Mouse (Mus musculus) stomach, postnatal 0 days (tissue): ENCODE measurements around the gene Bex3. TPM values are rescaled to one million over a fixed set of nuclear protein-coding genes. Genes with fewer than 3 reads are reported as not detected.

Experiments used
- ATAC-seq: fragments of 200-750 bp; cut with Nextera tagmentation; 2 replicates; pipeline ENCODE4 v1.8.0; 2017; ENCODE audit not compliant: low FRiP score, low TSS enrichment
- DNase-seq: peaks from one replicate; pipeline ENCODE4 v3.0.0-alpha.2; 2016; ENCODE audit warnings: low spot score
- H3K27ac ChIP-seq: fragments of 300-500 bp; sonication (generic); replicated peaks from 2 replicates; pipeline ENCODE4 v1.5.1; 2014; ENCODE audit warnings: mild to moderate bottlenecking, control low read depth
- H3K27me3 ChIP-seq: fragments of 300-500 bp; sonication (generic); 2 replicates; pipeline ENCODE4 v1.6.1; 2014; ENCODE audit warnings: low read length; ENCODE audit not compliant: control insufficient read depth, insufficient read depth
- H3K36me3 ChIP-seq: fragments of 300-500 bp; sonication (generic); 2 replicates; pipeline ENCODE4 v1.6.1; 2014; ENCODE audit warnings: low read length, mixed read lengths; ENCODE audit not compliant: control insufficient read depth, insufficient read depth
- H3K4me1 ChIP-seq: fragments of 300-500 bp; sonication (generic); replicated peaks from 2 replicates; pipeline ENCODE4 v1.6.1; 2014; ENCODE audit warnings: antibody characterized with exemption; ENCODE audit not compliant: control insufficient read depth, insufficient read depth
- H3K4me2 ChIP-seq: fragments of 300-500 bp; sonication (generic); replicated peaks from 2 replicates; pipeline ENCODE4 v1.6.1; 2014; ENCODE audit warnings: low read depth, mild to moderate bottlenecking, control low read depth, moderate library complexity
- H3K4me3 ChIP-seq: fragments of 300-500 bp; sonication (generic); 2 replicates; pipeline ENCODE4 v1.5.1; 2014; ENCODE audit warnings: low read depth, low read length, control low read depth
- H3K9ac ChIP-seq: fragments of 300-500 bp; sonication (generic); 2 replicates; pipeline ENCODE4 v1.6.1; 2014; ENCODE audit warnings: mild to moderate bottlenecking, low read length, control low read depth, mixed read lengths
- H3K9me3 ChIP-seq: fragments of 300-500 bp; sonication (generic); 2 replicates; pipeline ENCODE4 v1.6.1; 2016; ENCODE audit warnings: low read length; ENCODE audit not compliant: control insufficient read depth
- CTCF ChIP-seq: IDR thresholded peaks from 2 replicates; pipeline ENCODE4 v1.5.1; 2016; ENCODE audit warnings: antibody characterized with exemption, low read depth, mild to moderate bottlenecking, moderate library complexity
- EP300 ChIP-seq: optimal IDR thresholded peaks from 2 replicates; pipeline ENCODE3; 2016; ENCODE audit warnings: antibody characterized with exemption
- WGBS: fragments of 180-500 bp; shearing (Covaris S2); extraction: QIAGEN DNeasy Blood & Tissue Kit; methylation state at CpG from one replicate; pipeline ENCODE4 v1.1.7; 2014; 5-methylcytosine and 5-hydroxymethylcytosine counted together
- polyA plus RNA-seq: library from polyadenylated mRNA; unstranded; fragments of >200 nt; fragmentation: Nextera tagmentation; extraction: Ambion mirVana; gene quantifications from 2 replicates; pipeline ENCODE4 v1.2.1, GENCODE M21; 2015

Bex3 gene
- polyA plus RNA-seq, 1 experiment from 2014 or later, result 185 TPM

- Histone ChIP-seq H3K27me3 (no peaks in the 10 kb centered on the region), H3K4me1 (no peaks in the 10 kb centered on the region), H3K9ac (no peak overlapping the region), H3K9me3 (no peaks in the 10 kb centered on the region), H3K27ac (no peak overlapping the region), H3K4me2 (no peak overlapping the region), H3K4me3 (no peak overlapping the region), H3K36me3 (no peaks in the 10 kb centered on the region)
- DNase-seq, result peak; percentile 26
- TF ChIP-seq CTCF (peak; percentile 68), EP300 (no peak)
- no peak for ATAC-seq
Observed at GRCm38 (mm10) chrX:136304295-136304694, 34.2 kb downstream of the Bex3 start.

- no peak for TF ChIP-seq EP300
- TF ChIP-seq CTCF, result no peak
- H3K4me2 ChIP-seq, result no peak overlapping the region
- DNase-seq (no peak), ATAC-seq (no peak)
- no peaks in the 10 kb centered on the region for H3K27me3 ChIP-seq
- no peak overlapping the region for H3K9ac ChIP-seq
- H3K4me3 ChIP-seq, result no peak overlapping the region
- H3K36me3 ChIP-seq, result no peaks in the 10 kb centered on the region
- no peaks in the 10 kb centered on the region for H3K9me3 ChIP-seq
- H3K27ac ChIP-seq, result no peak overlapping the region
- H3K4me1 ChIP-seq, result no peaks in the 10 kb centered on the region
- 41% methylated on average over 1 of the region's 1 CpGs for WGBS
Observed at GRCm38 (mm10) chrX:136306196-136306595, 36.1 kb downstream of the Bex3 start.

GRCm38 (mm10) chrX:136313303-136313702 lies 43.2 kb downstream of the Bex3 start:
- TF ChIP-seq CTCF, result no peak
- no peak for TF ChIP-seq EP300
- Histone ChIP-seq H3K4me2 (no peak overlapping the region), H3K9ac (no peak overlapping the region), H3K27ac (no peak overlapping the region), H3K9me3 (no peaks in the 10 kb centered on the region), H3K4me3 (no peak overlapping the region), H3K4me1 (no peaks in the 10 kb centered on the region), H3K36me3 (no peaks in the 10 kb centered on the region), H3K27me3 (no peaks in the 10 kb centered on the region)
- WGBS, result 44% methylated on average over 4 of the region's 4 CpGs
- DNase-seq, result no peak
- no peak for ATAC-seq

GRCm38 (mm10) chrX:136313792-136314564 lies 43.9 kb downstream of the Bex3 start:
- H3K27me3 ChIP-seq, result no peaks in the 10 kb centered on the region
- no peak overlapping the region for H3K4me3 ChIP-seq
- no peak overlapping the region for H3K4me2 ChIP-seq
- ATAC-seq, result no peak
- H3K9ac ChIP-seq, result no peak overlapping the region
- no peak for DNase-seq
- H3K9me3 ChIP-seq, result no peaks in the 10 kb centered on the region
- TF ChIP-seq CTCF, result no peak
- TF ChIP-seq EP300, result no peak
- no peaks in the 10 kb centered on the region for H3K4me1 ChIP-seq
- 45% methylated on average over 8 of the region's 8 CpGs for WGBS
- H3K36me3 ChIP-seq, result no peaks in the 10 kb centered on the region
- no peak overlapping the region for H3K27ac ChIP-seq

GRCm38 (mm10) chrX:136319953-136320352 lies 49.9 kb downstream of the Bex3 start:
- 61% methylated on average over 4 of the region's 4 CpGs for WGBS
- no peak overlapping the region for H3K4me3 ChIP-seq
- no peaks in the 10 kb centered on the region for H3K9me3 ChIP-seq
- no peaks in the 10 kb centered on the region for H3K4me1 ChIP-seq
- DNase-seq (no peak), ATAC-seq (no peak)
- no peaks in the 10 kb centered on the region for H3K36me3 ChIP-seq
- H3K4me2 ChIP-seq, result no peak overlapping the region
- TF ChIP-seq CTCF (no peak), EP300 (no peak)
- H3K9ac ChIP-seq, result no peak overlapping the region
- H3K27me3 ChIP-seq, result no peaks in the 10 kb centered on the region
- H3K27ac ChIP-seq, result no peak overlapping the region

Other genes starting within 250 kb of the Bex3 start
- gene Arxes1, start 236.9 kb upstream of the Bex3 start, polyA plus RNA-seq, result 11.3 and 11.6 TPM in 2 replicates
- 54.2 and 56.5 TPM in 2 replicates for gene Bex2, start 202.0 kb upstream of the Bex3 start, polyA plus RNA-seq
- gene Nxf3, start 185.0 kb upstream of the Bex3 start, polyA plus RNA-seq, result 0.06 TPM in 1 of 2 replicates, not detected in the other
- 27.7 and 28.7 TPM in 2 replicates for gene Bex4, start 131.3 kb upstream of the Bex3 start, polyA plus RNA-seq
- gene Tceal8, start 97.9 kb upstream of the Bex3 start, polyA plus RNA-seq, result 108 and 118 TPM in 2 replicates
- gene Tceal5, start 66.4 kb upstream of the Bex3 start, polyA plus RNA-seq, result 2.7 and 3.5 TPM in 2 replicates
- 0.84 and 1.4 TPM in 2 replicates for gene Tceal7, start 55.5 kb upstream of the Bex3 start, polyA plus RNA-seq
- gene Bex1, start 54.7 kb upstream of the Bex3 start, polyA plus RNA-seq, result 14.2 and 14.8 TPM in 2 replicates
- gene Tceal9, start 25.2 kb upstream of the Bex3 start, polyA plus RNA-seq, result 315 and 344 TPM in 2 replicates
- gene Kir3dl1, start 247.7 kb downstream of the Bex3 start, polyA plus RNA-seq, result not detected in 2 replicates